Mouse (Mus musculus) hindbrain, embryonic 10.5 days (tissue): ENCODE measurements around the gene Top1. TPM values are rescaled to one million over a fixed set of nuclear protein-coding genes. Genes with fewer than 3 reads are reported as not detected.

Experiments used
- DNase-seq: peaks from one replicate; pipeline ENCODE4 v3.0.0-alpha.2; 2017; ENCODE audit warnings: low spot score
- H3K27ac ChIP-seq: fragments of 300-500 bp; sonication (generic); 2 replicates; pipeline ENCODE4 v1.5.1; 2016; ENCODE audit warnings: mild to moderate bottlenecking, moderate library complexity
- H3K27me3 ChIP-seq: fragments of 300-500 bp; sonication (generic); 2 replicates; pipeline ENCODE4 v1.6.1; 2016; ENCODE audit warnings: mild to moderate bottlenecking; ENCODE audit not compliant: poor library complexity, insufficient read depth, severe bottlenecking
- H3K36me3 ChIP-seq: fragments of 300-500 bp; sonication (generic); 2 replicates; pipeline ENCODE4 v1.6.1; 2016; ENCODE audit warnings: mild to moderate bottlenecking, moderate library complexity
- H3K4me1 ChIP-seq: fragments of 300-500 bp; sonication (generic); replicated peaks from 2 replicates; pipeline ENCODE4 v1.6.1; 2016; ENCODE audit warnings: mild to moderate bottlenecking
- H3K4me3 ChIP-seq: fragments of 300-500 bp; sonication (generic); 2 replicates; pipeline ENCODE4 v1.5.1; 2016; ENCODE audit warnings: mild to moderate bottlenecking, moderate library complexity
- H3K9me3 ChIP-seq: fragments of 300-500 bp; sonication (generic); 2 replicates; pipeline ENCODE4 v1.6.1; 2016; ENCODE audit warnings: mild to moderate bottlenecking, moderate library complexity
- WGBS: fragments of 180-500 bp; shearing (Covaris S2); methylation state at CpG from one replicate; pipeline ENCODE4 v1.1.7; 2016; 5-methylcytosine and 5-hydroxymethylcytosine counted together
- polyA plus RNA-seq: library from polyadenylated mRNA; unstranded; fragments of >200 nt; fragmentation: Nextera tagmentation; extraction: Ambion mirVana; gene quantifications from 2 replicates; pipeline ENCODE4 v1.2.1, GENCODE M21; 2016

Top1 gene
- polyA plus RNA-seq, 1 experiment from 2014 or later = 79.4 TPM

GRCm38 (mm10) chr2:160700271-160700670, 54.6 kb downstream of the Top1 start:
- DNase-seq = no peak
- no peak overlapping the region for H3K27ac ChIP-seq
- no peaks in the 10 kb centered on the region for H3K4me1 ChIP-seq
- no peaks in the 10 kb centered on the region for H3K9me3 ChIP-seq
- peaks cover 96% of the 10 kb centered on the region for H3K36me3 ChIP-seq
- H3K27me3 ChIP-seq = no peaks in the 10 kb centered on the region
- no peak overlapping the region for H3K4me3 ChIP-seq
- 90% methylated on average over 5 of the region's 5 CpGs for WGBS

- 88% methylated on average over 3 of the region's 3 CpGs for WGBS
- Histone ChIP-seq H3K4me3 (no peak overlapping the region), H3K36me3 (peaks cover 97% of the 10 kb centered on the region)
Observed at GRCm38 (mm10) chr2:160701603-160702002, 55.9 kb downstream of the Top1 start.

GRCm38 (mm10) chr2:160702824-160703223, 57.1 kb downstream of the Top1 start:
- Histone ChIP-seq H3K9me3 (no peaks in the 10 kb centered on the region), H3K4me3 (no peak overlapping the region), H3K36me3 (peaks cover 100% of the 10 kb centered on the region), H3K4me1 (no peaks in the 10 kb centered on the region), H3K27ac (no peak overlapping the region), H3K27me3 (no peaks in the 10 kb centered on the region)
- no peak for DNase-seq

More at GRCm38 (mm10) chr2:160701603-160702002, 55.9 kb downstream of the Top1 start:
- no peaks in the 10 kb centered on the region for H3K4me1 ChIP-seq
- no peak for DNase-seq
- no peaks in the 10 kb centered on the region for H3K27me3 ChIP-seq
- H3K27ac ChIP-seq = no peak overlapping the region
- no peaks in the 10 kb centered on the region for H3K9me3 ChIP-seq

GRCm38 (mm10) chr2:160707673-160708072, 62.0 kb downstream of the Top1 start:
- Histone ChIP-seq H3K27ac (no peak overlapping the region), H3K36me3 (peaks cover 100% of the 10 kb centered on the region), H3K27me3 (no peaks in the 10 kb centered on the region), H3K4me3 (no peak overlapping the region), H3K9me3 (no peaks in the 10 kb centered on the region), H3K4me1 (no peaks in the 10 kb centered on the region)
- 92% methylated on average over 3 of the region's 3 CpGs for WGBS
- no peak for DNase-seq

- H3K9me3 ChIP-seq = no peaks in the 10 kb centered on the region
- H3K27me3 ChIP-seq = no peaks in the 10 kb centered on the region
- WGBS = 91% methylated on average over 4 of the region's 4 CpGs
- H3K4me3 ChIP-seq = no peak overlapping the region
- H3K27ac ChIP-seq = no peak overlapping the region
- H3K4me1 ChIP-seq = no peaks in the 10 kb centered on the region
- H3K36me3 ChIP-seq = peaks cover 100% of the 10 kb centered on the region
- no peak for DNase-seq
Observed at GRCm38 (mm10) chr2:160715463-160716030, 69.9 kb downstream of the Top1 start.

GRCm38 (mm10) chr2:160717269-160717668, 71.6 kb downstream of the Top1 start:
- no peaks in the 10 kb centered on the region for H3K9me3 ChIP-seq
- H3K36me3 ChIP-seq = peaks cover 100% of the 10 kb centered on the region
- WGBS = 75% methylated on average over 5 of the region's 5 CpGs
- no peak overlapping the region for H3K4me3 ChIP-seq
- DNase-seq = no peak
- H3K4me1 ChIP-seq = no peaks in the 10 kb centered on the region
- no peaks in the 10 kb centered on the region for H3K27me3 ChIP-seq
- H3K27ac ChIP-seq = no peak overlapping the region

GRCm38 (mm10) chr2:160718811-160719210, 73.1 kb downstream of the Top1 start:
- Histone ChIP-seq H3K36me3 (peaks cover 99% of the 10 kb centered on the region), H3K9me3 (no peaks in the 10 kb centered on the region), H3K4me1 (no peaks in the 10 kb centered on the region), H3K27me3 (no peaks in the 10 kb centered on the region), H3K27ac (no peak overlapping the region), H3K4me3 (no peak overlapping the region)
- WGBS = 94% methylated on average over 3 of the region's 3 CpGs
- DNase-seq = no peak

- DNase-seq = no peak
- WGBS = 82% methylated on average over 4 of the region's 4 CpGs
- Histone ChIP-seq H3K27me3 (no peaks in the 10 kb centered on the region), H3K36me3 (peaks cover 86% of the 10 kb centered on the region), H3K4me3 (no peak overlapping the region), H3K4me1 (no peaks in the 10 kb centered on the region), H3K27ac (no peak overlapping the region), H3K9me3 (no peaks in the 10 kb centered on the region)
Observed at GRCm38 (mm10) chr2:160722714-160723113, 77.0 kb downstream of the Top1 start.

GRCm38 (mm10) chr2:160723613-160724375, 78.1 kb downstream of the Top1 start:
- no peaks in the 10 kb centered on the region for H3K9me3 ChIP-seq
- no peak overlapping the region for H3K4me3 ChIP-seq
- no peaks in the 10 kb centered on the region for H3K4me1 ChIP-seq
- WGBS = 95% methylated on average over 4 of the region's 4 CpGs
- H3K27ac ChIP-seq = no peak overlapping the region
- no peak for DNase-seq
- H3K27me3 ChIP-seq = no peaks in the 10 kb centered on the region
- H3K36me3 ChIP-seq = peaks cover 75% of the 10 kb centered on the region

- H3K36me3 ChIP-seq = peaks cover 67% of the 10 kb centered on the region
- no peak for DNase-seq
- WGBS = 90% methylated on average over 5 of the region's 5 CpGs
- H3K27me3 ChIP-seq = no peaks in the 10 kb centered on the region
- H3K9me3 ChIP-seq = no peaks in the 10 kb centered on the region
- no peak overlapping the region for H3K27ac ChIP-seq
- no peak overlapping the region for H3K4me3 ChIP-seq
- H3K4me1 ChIP-seq = no peaks in the 10 kb centered on the region
Observed at GRCm38 (mm10) chr2:160724536-160724935, 78.8 kb downstream of the Top1 start.

- Histone ChIP-seq H3K36me3 (peaks cover 51% of the 10 kb centered on the region), H3K4me3 (no peak overlapping the region), H3K9me3 (no peaks in the 10 kb centered on the region), H3K27me3 (peaks cover 4% of the 10 kb centered on the region; the same call in 1 of the 2 replicates), H3K27ac (peak overlapping the region; percentile 23; the same call in 1 of the 2 replicates), H3K4me1 (peaks cover 14% of the 10 kb centered on the region)
- WGBS = 82% methylated on average over 6 of the region's 6 CpGs
- DNase-seq = no peak
Observed at GRCm38 (mm10) chr2:160725877-160726864, 80.5 kb downstream of the Top1 start.

- 93% methylated on average over 3 of the region's 3 CpGs for WGBS
- H3K36me3 ChIP-seq = peaks cover 28% of the 10 kb centered on the region
- no peak overlapping the region for H3K4me3 ChIP-seq
- H3K27me3 ChIP-seq = peaks cover 4% of the 10 kb centered on the region; the same call in 1 of the 2 replicates
- no peak for DNase-seq
- H3K4me1 ChIP-seq = peaks cover 35% of the 10 kb centered on the region
- no peak overlapping the region for H3K27ac ChIP-seq
- H3K9me3 ChIP-seq = no peaks in the 10 kb centered on the region
Observed at GRCm38 (mm10) chr2:160728972-160729371, 83.3 kb downstream of the Top1 start.
